Comparison of ENCODE assay signal across 8 mouse cellular contexts in genomic region chr7:142581656-142582228, GRCm38 (mm10). TPM values are rescaled to one million over a fixed set of nuclear protein-coding genes. Genes with fewer than 3 reads are reported as not detected.
A peak's percentile ranks its signal among the peaks of the same experiment; 100 is the strongest.
DNase-seq lines count a peak whose midpoint lies in the region; ATAC-seq lines count a peak whose summit lies in the region.

No protein-coding gene starts in this region.

- H3K4me3 ChIP-seq in forebrain, embryonic 10.5 days, result peak overlapping the region; percentile 43
- no peak overlapping the region; the same call in 1 of the 2 replicates for H3K4me3 ChIP-seq in hindbrain, embryonic 11.5 days (ENCODE audit: low read depth, low read length)

- peak overlapping the region; percentile 31 for H3K4me2 ChIP-seq in hindbrain, embryonic 11.5 days (replicated peaks; ENCODE audit: low read depth, low read length)

- H3K9ac ChIP-seq in hindbrain, embryonic 11.5 days (ENCODE audit: low read depth, low read length), result no peak overlapping the region

- peaks cover 28% of the 10 kb centered on the region for H3K27me3 ChIP-seq in forebrain, embryonic 10.5 days (ENCODE audit: poor library complexity, severe bottlenecking)
- H3K27me3 ChIP-seq in hindbrain, embryonic 11.5 days (ENCODE audit: control insufficient read depth, insufficient read depth, low read length), result peaks cover 6% of the 10 kb centered on the region; the same call in 1 of the 2 replicates

- no peaks in the 10 kb centered on the region for H3K36me3 ChIP-seq in forebrain, embryonic 10.5 days (replicated peaks)
- no peaks in the 10 kb centered on the region for H3K36me3 ChIP-seq in hindbrain, embryonic 11.5 days (ENCODE audit: control insufficient read depth, insufficient read depth, low read length)

- no peak for ATAC-seq in hindbrain, embryonic 11.5 days (ENCODE audit: low FRiP score)
- ATAC-seq in megakaryocyte progenitor cell, adult 5-6 weeks (replicated peaks; ENCODE audit: poor library complexity), result peak; percentile 47

- peaks cover 36% of the 10 kb centered on the region for H3K4me1 ChIP-seq in forebrain, embryonic 10.5 days
- no peaks in the 10 kb centered on the region for H3K4me1 ChIP-seq in hindbrain, embryonic 11.5 days (replicated peaks; ENCODE audit: control insufficient read depth, insufficient read depth, low read length)

- DNase-seq in adrenal gland, adult (ENCODE audit: inconsistent age in 2 of 2, low spot score in 1 of 2), result peak; percentile 20 to 68
- no peak for DNase-seq in adrenal gland, postnatal 4 days (ENCODE audit: low spot score in 2 of 2)
- peak; percentile 71 for DNase-seq in brain, adult 2 months (ENCODE audit: low read depth, low spot score)
- peak; percentile 54 for DNase-seq in forebrain, embryonic 10.5 days (ENCODE audit: extremely low spot score, low spot score)
- DNase-seq in hindbrain, embryonic 11.5 days (ENCODE audit: low spot score), result peak; percentile 69
- DNase-seq in layer of hippocampus, postnatal 25 days (ENCODE audit: extremely low spot score in 1 of 2, low spot score in 1 of 2), result peak; percentile 36 to 39
- peak; percentile 54 for DNase-seq in right cerebral cortex, postnatal 4 days

- H3K9me3 ChIP-seq in forebrain, embryonic 10.5 days, result peaks cover 29% of the 10 kb centered on the region
- H3K9me3 ChIP-seq in hindbrain, embryonic 11.5 days (ENCODE audit: control insufficient read depth, low read length), result no peaks in the 10 kb centered on the region

- H3K27ac ChIP-seq in forebrain, embryonic 10.5 days, result peak overlapping the region; percentile 60
- no peak overlapping the region for H3K27ac ChIP-seq in hindbrain, embryonic 11.5 days (ENCODE audit: low read depth, low read length)

- 60% methylated on average over 20 of the region's 20 CpGs for WGBS in forebrain, embryonic 10.5 days
- 60% methylated on average over 20 of the region's 20 CpGs for WGBS in hindbrain, embryonic 11.5 days

RNA-seq across cellular contexts. Expression of gene Mrpl23, which starts 49.3 kb away (rescaled TPM):
- total RNA-seq in adrenal gland, postnatal 4 days (2021), result 1 to 10 TPM; 8.2 to 9.5 TPM
- polyA plus RNA-seq in forebrain, embryonic 10.5 days (2016; fragmentation: Nextera tagmentation; extraction: Ambion mirVana), result 15.8 and 16.1 TPM in 2 replicates
- polyA plus RNA-seq in hindbrain, embryonic 11.5 days (2014; fragmentation: Nextera tagmentation; extraction: Ambion mirVana), result 13.5 and 13.9 TPM in 2 replicates
- total RNA-seq in layer of hippocampus, postnatal 25 days (2021), result 1 to 10 TPM; 5.8 to 6.7 TPM
- 10.4 and 11.8 TPM in 2 replicates for total RNA-seq in megakaryocyte progenitor cell, adult 5-6 weeks (2015)
- 45.9 and 63.4 TPM in 2 replicates for total RNA-seq in megakaryocyte progenitor cell, adult 5-6 weeks (2017)

Comparison
In these comparisons a context has a peak if more than half of its experiments do, and no peak if none do; other contexts are left out.
1. DNase-seq: peak in adrenal gland, adult (2 of 2), brain, adult 2 months (single experiment), forebrain, embryonic 10.5 days (single experiment), hindbrain, embryonic 11.5 days (single experiment), layer of hippocampus, postnatal 25 days (2 of 2) and right cerebral cortex, postnatal 4 days (single experiment); none in adrenal gland, postnatal 4 days (0 of 2).